In genomic region chrX:152679190-152679814, GRCm38 (mm10) we compare ENCODE assay signal across 20 mouse cellular contexts.
"Had no signal": no experiment of that assay in that cellular context is flagged by ENCODE, and none has a peak within 500 bp of the region (broad histone marks: within the 10 kb centered on the region; RNA-seq: fewer than 3 reads in every experiment).

No protein-coding gene starts in this region.

- H3K9me3 ChIP-seq: limb, embryonic 10.5 days; limb, embryonic 13.5 days; liver, embryonic 12.5 days; liver, embryonic 15.5 days; megakaryocyte, embryonic 14.5 days; midbrain, embryonic 10.5 days; midbrain, embryonic 13.5 days; neural tube, embryonic 13.5 days had no signal

- H3K36me3 ChIP-seq: limb, embryonic 10.5 days; limb, embryonic 13.5 days; liver, embryonic 12.5 days; liver, embryonic 15.5 days; midbrain, embryonic 10.5 days; midbrain, embryonic 13.5 days; neural tube, embryonic 13.5 days had no signal

- H3K4me2 ChIP-seq: limb, embryonic 13.5 days; liver, embryonic 12.5 days; liver, embryonic 15.5 days; midbrain, embryonic 13.5 days; neural tube, embryonic 13.5 days had no signal

- ATAC-seq: liver, embryonic 12.5 days; midbrain, embryonic 13.5 days; midbrain, embryonic 16.5 days had no signal

- DNase-seq: kidney, adult 2 months; kidney, postnatal 25 days; layer of hippocampus, adult 9-11 months; liver; lung, adult 18-20 months; lung, postnatal 10 days; thymus, adult 18-20 months; thymus, postnatal 36 days had no signal

- H3K4me3 ChIP-seq: layer of hippocampus, adult 2 months; limb, embryonic 10.5 days; limb, embryonic 13.5 days; liver, embryonic 12.5 days; liver, embryonic 15.5 days; megakaryocyte, embryonic 14.5 days; midbrain, embryonic 10.5 days; midbrain, embryonic 13.5 days; myocyte; neural tube, embryonic 13.5 days had no signal

- H3K27ac ChIP-seq: kidney, postnatal 0 days; layer of hippocampus, adult 2 months; limb, embryonic 10.5 days; limb, embryonic 13.5 days; liver, embryonic 12.5 days; liver, embryonic 15.5 days; midbrain, embryonic 10.5 days; midbrain, embryonic 13.5 days; neural tube, embryonic 13.5 days had no signal

- H3K27me3 ChIP-seq: liver, embryonic 12.5 days had no signal

- H3K9ac ChIP-seq: limb, embryonic 13.5 days; liver, embryonic 12.5 days; liver, embryonic 15.5 days; midbrain, embryonic 13.5 days; neural tube, embryonic 13.5 days had no signal

- H3K4me1 ChIP-seq: limb, embryonic 10.5 days; limb, embryonic 13.5 days; liver, embryonic 12.5 days; liver, embryonic 15.5 days; megakaryocyte, embryonic 14.5 days; midbrain, embryonic 10.5 days; midbrain, embryonic 13.5 days; neural tube, embryonic 13.5 days had no signal
